Comparison of ENCODE assay signal across 8 mouse cellular contexts in the genomic region with DNA sequence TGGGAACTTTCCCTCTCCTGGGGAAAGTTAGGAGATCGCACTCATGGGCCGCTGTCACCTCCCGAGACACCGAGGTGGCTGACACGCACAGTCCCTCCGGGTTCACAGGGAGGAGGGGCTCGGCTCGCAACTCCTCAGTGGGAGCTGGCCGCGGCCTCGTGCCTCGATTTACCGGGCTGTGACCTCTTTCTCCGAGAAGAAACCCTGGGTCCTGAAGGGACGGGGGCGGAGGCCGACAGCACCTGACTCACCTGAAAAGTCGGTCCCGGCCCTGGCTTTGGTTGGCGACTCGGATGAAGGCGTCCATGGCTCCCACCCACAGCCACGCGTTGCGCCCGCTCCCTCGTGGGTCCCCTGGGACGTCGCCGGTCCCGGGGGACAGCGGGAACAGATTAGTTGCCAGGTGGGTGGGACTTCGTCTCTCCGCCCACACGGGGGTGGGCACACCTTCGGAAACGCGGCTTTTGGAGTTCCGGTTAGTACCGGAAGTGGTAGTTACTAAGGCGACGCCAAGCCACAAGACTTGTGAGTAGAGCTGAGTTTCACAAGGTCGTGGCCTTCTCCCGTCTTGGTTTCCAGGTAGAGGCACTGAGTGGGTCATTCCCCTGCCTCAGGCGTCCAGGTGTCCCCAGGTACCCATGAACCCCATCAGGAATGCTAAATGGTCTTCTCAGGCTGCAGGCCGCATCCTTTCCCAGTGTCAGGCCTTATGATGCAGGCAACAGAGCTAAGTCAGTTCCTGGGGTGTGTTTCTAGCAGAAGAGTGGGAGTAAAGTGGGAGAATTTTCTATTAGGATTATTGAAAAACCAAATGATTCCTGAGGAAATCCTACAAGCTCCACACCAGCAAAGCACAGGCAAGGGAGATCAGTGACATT. TPM values are rescaled to one million over a fixed set of nuclear protein-coding genes. Genes with fewer than 3 reads are reported as not detected.
DNase-seq lines count a peak whose midpoint lies in the region; ATAC-seq lines count a peak whose summit lies in the region.

A gene (minus strand): TSS at position 473 of the 878 bp plus-strand sequence.
A gene (plus strand): TSS at position 505 of the 878 bp plus-strand sequence.

- 2% methylated on average over 46 of the region's 46 CpGs for WGBS in hindbrain, embryonic 15.5 days

- H3K4me2 ChIP-seq in hindbrain, embryonic 15.5 days = peak within 1 kb of the TSS; percentile 100

- H3K27me3 ChIP-seq in hindbrain, embryonic 15.5 days = 0 out of 2 replicates have a peak, but pooled peaks cover under 1% of the 10 kb centered on the region

- peak within 1 kb of the TSS; percentile 63 for H3K9ac ChIP-seq in hindbrain, embryonic 15.5 days

- no peaks in the 10 kb centered on the region for H3K36me3 ChIP-seq in hindbrain, embryonic 15.5 days

- ATAC-seq in hindbrain, embryonic 15.5 days (ENCODE audit: low FRiP score, low read depth) = peak; percentile 92

- peak within 1 kb of the TSS; percentile 83 for H3K4me3 ChIP-seq in hindbrain, embryonic 15.5 days

- DNase-seq in ZHBTc4 (ENCODE audit: low read depth, low spot score) = peak; percentile 92
- DNase-seq in cerebellum, postnatal 4 days (ENCODE audit: low spot score in 2 of 2) = peak; percentile 39 to 69
- peak; percentile 65 to 81 for DNase-seq in frontal cortex, postnatal 36 days (ENCODE audit: low spot score in 2 of 2)
- peak; percentile 77 to 79 for DNase-seq in layer of hippocampus, postnatal 36 days
- peak; percentile 88 for DNase-seq in lung, postnatal 25 days (ENCODE audit: low spot score)
- DNase-seq in retina, adult 2 months (ENCODE audit: low read depth, low spot score) = peak; percentile 76
- DNase-seq in thymus, postnatal 25 days = peak; percentile 81

- no peak within 1 kb of the TSS for H3K27ac ChIP-seq in hindbrain, embryonic 15.5 days (replicated peaks)

- peaks cover 12% of the 10 kb centered on the region for H3K4me1 ChIP-seq in hindbrain, embryonic 15.5 days (replicated peaks)

- H3K9me3 ChIP-seq in hindbrain, embryonic 15.5 days = no peaks in the 10 kb centered on the region

RNA-seq across cellular contexts. Expression of the first gene that starts in this region (rescaled TPM):
- polyA plus RNA-seq in hindbrain, embryonic 15.5 days (2015; fragmentation: Nextera tagmentation; extraction: Ambion mirVana) = 12.6 and 13.1 TPM in 2 replicates
- total RNA-seq in layer of hippocampus, postnatal 36 days (2021) = 10 to 100 TPM; 10.3 to 10.9 TPM

RNA-seq across cellular contexts. Expression of the second gene that starts in this region (rescaled TPM):
- 0.35 and 0.69 TPM in 2 replicates for polyA plus RNA-seq in hindbrain, embryonic 15.5 days (2015; fragmentation: Nextera tagmentation; extraction: Ambion mirVana)
- under 1 TPM; 0.30 to 0.38 TPM for total RNA-seq in layer of hippocampus, postnatal 36 days (2021)
